8 mouse cellular contexts compared by ENCODE assay signal in the genomic region with DNA sequence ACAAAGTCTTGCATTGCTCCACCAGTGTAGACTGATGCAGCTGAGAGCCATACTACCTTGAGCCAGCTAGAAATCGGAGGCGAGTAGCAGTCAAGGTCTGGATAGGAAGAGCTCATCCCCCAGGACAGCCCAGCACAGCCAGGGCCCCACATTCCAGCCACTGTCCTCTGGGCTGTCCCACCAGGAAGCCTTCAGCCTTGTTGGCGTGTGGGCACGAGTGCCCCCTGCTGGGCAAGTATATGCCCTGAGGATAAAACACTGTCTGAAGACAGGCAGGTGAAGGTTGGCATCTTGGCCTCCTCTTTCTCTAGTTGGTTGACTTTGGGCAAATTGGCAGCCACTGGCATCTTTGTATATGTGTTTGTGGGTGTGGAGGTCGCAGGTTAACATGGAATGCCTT. TPM values are rescaled to one million over a fixed set of nuclear protein-coding genes. Genes with fewer than 3 reads are reported as not detected.
DNase-seq lines count a peak whose midpoint lies in the region; ATAC-seq and TF ChIP-seq lines count a peak whose summit lies in the region.

No protein-coding gene starts in this region.

- H3K36me3 ChIP-seq in small intestine, adult 2 months (ENCODE audit: control insufficient read depth, insufficient read depth, low read length), result no peaks in the 10 kb centered on the region

- no peak overlapping the region for H3K27ac ChIP-seq in small intestine, adult 2 months (ENCODE audit: insufficient read depth, low read depth, low read length)

- 16% methylated on average over 5 of the region's 5 CpGs for WGBS in small intestine, adult 2 months

- no peaks in the 10 kb centered on the region; the same call in 1 of the 2 replicates for H3K27me3 ChIP-seq in small intestine, adult 2 months (ENCODE audit: control insufficient read depth, insufficient read depth, low read length)

- peak; percentile 92 for TF ChIP-seq CTCF in small intestine, adult 2 months (IDR thresholded peaks at IDR 0.05; ENCODE audit: extremely low read depth, insufficient read length, insufficient replicate concordance, low read depth, low read length)

- TF ChIP-seq POLR2A in small intestine, adult 2 months (IDR thresholded peaks at IDR 0.05; ENCODE audit: low read depth, low read length), result no peak

- H3K4me1 ChIP-seq in small intestine, adult 2 months (ENCODE audit: control insufficient read depth, insufficient read depth, insufficient read length, low read length), result no peaks in the 10 kb centered on the region

- peak; percentile 14 for DNase-seq in MEL-GATA-1-ER (ENCODE audit: extremely low read depth, low read depth)
- DNase-seq in brain, adult 2 months (ENCODE audit: low read depth, low spot score), result peak; percentile 48
- peak; percentile 65 for DNase-seq in forelimb bud, embryonic 11.5 days (ENCODE audit: low read depth, low spot score)
- peak; percentile 39 for DNase-seq in layer of hippocampus, adult 9-11 months
- peak; percentile 65 for DNase-seq in lung, postnatal 25 days (ENCODE audit: low spot score)

- H3K4me3 ChIP-seq in small intestine, adult 2 months (ENCODE audit: low read depth, low read length), result no peak overlapping the region

- peak; percentile 62 to 76 for ATAC-seq in hematopoietic stem cell, adult 5-6 weeks (replicated peaks in 1 of 2; ENCODE audit: insufficient read depth in 1 of 2, low FRiP score in 2 of 2, low TSS enrichment in 1 of 2, low read depth in 1 of 2, poor library complexity in 2 of 2, severe bottlenecking in 2 of 2)
- no peak for ATAC-seq in inflammation-experienced regulatory T-cells, adult 6 months

RNA-seq across cellular contexts. Expression of a gene that starts 56.0 kb away (rescaled TPM):
- not detected in 2 replicates for total RNA-seq in hematopoietic stem cell, adult 5-6 weeks (2017)
- polyA plus RNA-seq in small intestine, adult 2 months (2012; rRNA removed), result 2.8 and 18.6 TPM in 2 replicates
- not detected for polyA plus RNA-seq in inflammation-experienced regulatory T-cells, adult 6 months (2017; shearing (Covaris generic))

Comparison
In these comparisons a context has a peak if more than half of its experiments do, and no peak if none do; other contexts are left out.
1. DNase-seq: peak in every context shown above with its lines; median percentile 65 in forelimb bud, embryonic 11.5 days; 65 in lung, postnatal 25 days; 48 in brain, adult 2 months; 39 in layer of hippocampus, adult 9-11 months; 14 in MEL-GATA-1-ER.